Mouse (Mus musculus): Measurements from ENCODE around the gene Sqstm1. TPM values are rescaled to one million over a fixed set of nuclear protein-coding genes. Genes with fewer than 3 reads are reported as not detected.

The Sqstm1 gene
- polyA plus RNA-seq, 1 experiment from 2014 or later: 226 TPM

DNA sequence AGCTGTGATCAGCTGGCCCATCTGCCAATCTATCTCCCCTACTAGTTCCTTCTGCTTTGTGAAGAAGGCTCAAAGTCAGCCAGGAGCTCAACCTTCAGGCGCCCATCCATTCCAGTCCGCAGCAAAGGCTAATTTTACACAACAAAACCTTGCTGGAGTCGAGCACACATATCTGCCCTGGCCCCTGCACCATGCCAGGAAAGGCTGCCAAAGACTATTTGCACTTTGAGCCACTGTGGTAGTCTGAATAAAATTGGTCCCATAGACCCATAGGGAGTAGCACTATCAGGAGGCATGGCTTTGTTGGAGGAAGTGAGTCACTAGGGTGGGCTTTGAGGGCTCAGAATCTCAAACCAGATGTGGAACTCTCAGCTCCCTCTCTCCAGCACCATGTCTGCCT is 5.2 kb downstream of the Sqstm1 start:
- no peaks in the 10 kb centered on the region for H3K9me3 ChIP-seq (ENCODE audit: control insufficient read depth, low read length)
- no peak overlapping the region for H3K9ac ChIP-seq (ENCODE audit: low read length)
- WGBS: 72% methylated on average over 3 of the region's 3 CpGs
- no peak for ATAC-seq (ENCODE audit: insufficient number of reproducible peaks, insufficient read depth, low FRiP score, low read depth)
- H3K4me2 ChIP-seq (ENCODE audit: low read length): no peak overlapping the region
- H3K27ac ChIP-seq (replicated peaks in 1 of 2; ENCODE audit: control insufficient read depth in 1 of 2, insufficient read depth in 1 of 2, low read depth in 2 of 2, low read length in 2 of 2): no peak overlapping the region
- H3K4me1 ChIP-seq (ENCODE audit: control insufficient read depth in 2 of 2, insufficient read depth in 2 of 2, low read length in 2 of 2): peaks cover 0 to 7% of the 10 kb centered on the region in 2 experiments; a peak in 2 of 4 replicates
- H3K36me3 ChIP-seq (ENCODE audit: control insufficient read depth, insufficient read depth, low read length): peaks cover 73% of the 10 kb centered on the region
- no peaks in the 10 kb centered on the region for H3K27me3 ChIP-seq (ENCODE audit: control insufficient read depth, insufficient read depth, low read length)
- H3K4me3 ChIP-seq (ENCODE audit: control insufficient read depth in 1 of 2, insufficient read depth in 1 of 2, low read depth in 1 of 2, low read length in 2 of 2): no peak overlapping the region

- 90% methylated on average over 9 of the region's 9 CpGs for WGBS
- Histone ChIP-seq H3K9me3 (ENCODE audit: control insufficient read depth, low read length) (no peaks in the 10 kb centered on the region), H3K4me3 (ENCODE audit: control insufficient read depth in 1 of 2, insufficient read depth in 1 of 2, low read depth in 1 of 2, low read length in 2 of 2) (no peak overlapping the region), H3K36me3 (ENCODE audit: control insufficient read depth, insufficient read depth, low read length) (peaks cover 93% of the 10 kb centered on the region), H3K4me2 (ENCODE audit: low read length) (no peak overlapping the region), H3K9ac (ENCODE audit: low read length) (no peak overlapping the region), H3K27ac (replicated peaks in 1 of 2; ENCODE audit: control insufficient read depth in 1 of 2, insufficient read depth in 1 of 2, low read depth in 2 of 2, low read length in 2 of 2) (no peak overlapping the region), H3K4me1 (ENCODE audit: control insufficient read depth in 2 of 2, insufficient read depth in 2 of 2, low read length in 2 of 2) (no peaks in the 10 kb centered on the region), H3K27me3 (ENCODE audit: control insufficient read depth, insufficient read depth, low read length) (no peaks in the 10 kb centered on the region)
- no peak for ATAC-seq (ENCODE audit: insufficient number of reproducible peaks, insufficient read depth, low FRiP score, low read depth)
Observed at GRCm38 (mm10) chr11:50203302-50203827, 7.3 kb downstream of the Sqstm1 start.

DNA sequence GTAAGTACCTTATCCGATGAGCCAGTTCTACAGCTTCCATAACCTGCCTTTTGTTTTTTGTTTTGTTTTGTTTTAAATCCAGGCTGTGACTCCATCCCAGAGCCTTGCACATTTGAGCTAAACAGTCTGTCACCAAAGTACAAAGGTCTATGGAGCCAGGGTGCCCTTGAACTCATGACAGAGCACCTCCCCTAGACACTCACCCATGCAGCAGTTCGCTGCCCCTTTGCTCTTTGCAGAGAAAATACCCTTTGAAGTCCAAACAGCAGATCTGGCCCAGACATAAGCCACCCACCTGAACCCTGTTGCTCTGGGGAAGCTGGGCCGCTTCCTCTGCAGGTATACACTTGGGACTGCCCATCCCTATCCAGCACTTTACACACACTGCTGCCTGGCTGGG is 9.0 kb downstream of the Sqstm1 start:
- Histone ChIP-seq H3K4me3 (ENCODE audit: control insufficient read depth in 1 of 2, insufficient read depth in 1 of 2, low read depth in 1 of 2, low read length in 2 of 2) (no peak overlapping the region), H3K9me3 (ENCODE audit: control insufficient read depth, low read length) (no peaks in the 10 kb centered on the region), H3K27me3 (ENCODE audit: control insufficient read depth, insufficient read depth, low read length) (no peaks in the 10 kb centered on the region), H3K4me1 (ENCODE audit: control insufficient read depth in 2 of 2, insufficient read depth in 2 of 2, low read length in 2 of 2) (no peaks in the 10 kb centered on the region), H3K36me3 (ENCODE audit: control insufficient read depth, insufficient read depth, low read length) (peaks cover 93% of the 10 kb centered on the region), H3K27ac (replicated peaks in 1 of 2; ENCODE audit: control insufficient read depth in 1 of 2, insufficient read depth in 1 of 2, low read depth in 2 of 2, low read length in 2 of 2) (no peak overlapping the region), H3K9ac (ENCODE audit: low read length) (no peak overlapping the region), H3K4me2 (ENCODE audit: low read length) (no peak overlapping the region)
- ATAC-seq (ENCODE audit: insufficient number of reproducible peaks, insufficient read depth, low FRiP score, low read depth): no peak
- 90% methylated on average over 3 of the region's 3 CpGs for WGBS

DNA sequence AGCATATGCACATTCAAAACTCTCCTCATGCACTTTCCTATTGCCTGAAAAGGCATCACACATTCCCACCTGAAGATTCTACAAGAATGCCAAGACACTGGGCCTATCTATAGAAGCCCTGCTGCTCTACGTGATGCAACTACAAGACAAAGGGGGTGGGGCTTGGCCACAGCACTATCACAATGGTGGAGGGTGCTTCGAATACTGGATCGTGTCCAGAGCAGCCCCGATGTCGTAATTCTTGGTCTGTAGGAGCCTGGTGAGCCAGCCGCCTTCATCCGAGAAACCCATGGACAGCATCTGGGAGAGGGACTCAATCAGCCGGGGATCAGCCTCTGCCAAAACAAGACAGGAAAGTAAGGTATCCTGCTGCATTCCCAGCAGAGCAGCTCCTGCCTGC is 10.0 kb downstream of the Sqstm1 start:
- no peak overlapping the region for H3K9ac ChIP-seq (ENCODE audit: low read length)
- WGBS: 81% methylated on average over 8 of the region's 8 CpGs
- H3K4me2 ChIP-seq (ENCODE audit: low read length): no peak overlapping the region
- no peaks in the 10 kb centered on the region for H3K9me3 ChIP-seq (ENCODE audit: control insufficient read depth, low read length)
- H3K36me3 ChIP-seq (ENCODE audit: control insufficient read depth, insufficient read depth, low read length): peaks cover 83% of the 10 kb centered on the region
- no peaks in the 10 kb centered on the region for H3K27me3 ChIP-seq (ENCODE audit: control insufficient read depth, insufficient read depth, low read length)
- no peak overlapping the region for H3K4me3 ChIP-seq (ENCODE audit: control insufficient read depth in 1 of 2, insufficient read depth in 1 of 2, low read depth in 1 of 2, low read length in 2 of 2)
- H3K4me1 ChIP-seq (ENCODE audit: control insufficient read depth in 2 of 2, insufficient read depth in 2 of 2, low read length in 2 of 2): no peaks in the 10 kb centered on the region
- no peak for ATAC-seq (ENCODE audit: insufficient number of reproducible peaks, insufficient read depth, low FRiP score, low read depth)
- H3K27ac ChIP-seq (replicated peaks in 1 of 2; ENCODE audit: control insufficient read depth in 1 of 2, insufficient read depth in 1 of 2, low read depth in 2 of 2, low read length in 2 of 2): no peak overlapping the region

DNA sequence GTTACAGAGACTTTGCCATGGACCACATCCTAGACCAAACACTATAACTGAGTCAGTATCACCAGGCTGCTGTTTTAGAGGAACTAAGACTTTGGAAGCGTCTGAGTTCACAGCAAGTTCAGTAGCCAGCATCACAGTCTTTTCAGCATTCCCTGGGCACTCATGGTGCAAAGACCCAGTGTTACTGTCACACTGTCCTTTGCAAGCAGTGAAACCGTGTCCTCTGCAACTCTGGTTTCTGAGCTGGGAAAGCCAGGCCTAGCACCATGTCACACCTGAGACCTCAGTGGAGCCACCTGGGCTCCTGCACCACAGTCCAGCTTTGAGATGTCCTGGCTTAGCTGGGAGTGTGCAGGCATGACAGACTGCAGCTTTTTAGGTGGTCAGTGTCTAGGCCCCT is 11.7 kb downstream of the Sqstm1 start:
- H3K4me2 ChIP-seq (ENCODE audit: low read length): no peak overlapping the region
- no peak overlapping the region for H3K4me3 ChIP-seq (ENCODE audit: control insufficient read depth in 1 of 2, insufficient read depth in 1 of 2, low read depth in 1 of 2, low read length in 2 of 2)
- ATAC-seq (ENCODE audit: insufficient number of reproducible peaks, insufficient read depth, low FRiP score, low read depth): no peak
- no peaks in the 10 kb centered on the region for H3K4me1 ChIP-seq (ENCODE audit: control insufficient read depth in 2 of 2, insufficient read depth in 2 of 2, low read length in 2 of 2)
- no peak overlapping the region for H3K9ac ChIP-seq (ENCODE audit: low read length)
- no peaks in the 10 kb centered on the region for H3K9me3 ChIP-seq (ENCODE audit: control insufficient read depth, low read length)
- no peaks in the 10 kb centered on the region for H3K27me3 ChIP-seq (ENCODE audit: control insufficient read depth, insufficient read depth, low read length)
- H3K36me3 ChIP-seq (ENCODE audit: control insufficient read depth, insufficient read depth, low read length): peaks cover 66% of the 10 kb centered on the region
- H3K27ac ChIP-seq (replicated peaks in 1 of 2; ENCODE audit: control insufficient read depth in 1 of 2, insufficient read depth in 1 of 2, low read depth in 2 of 2, low read length in 2 of 2): no peak overlapping the region
- 87% methylated on average over 2 of the region's 2 CpGs for WGBS

- H3K27ac ChIP-seq (replicated peaks in 1 of 2; ENCODE audit: control insufficient read depth in 1 of 2, insufficient read depth in 1 of 2, low read depth in 2 of 2, low read length in 2 of 2): no peak overlapping the region
- H3K9me3 ChIP-seq (ENCODE audit: control insufficient read depth, low read length): no peaks in the 10 kb centered on the region
- 84% methylated on average over 3 of the region's 5 CpGs for WGBS
- ATAC-seq (ENCODE audit: insufficient number of reproducible peaks, insufficient read depth, low FRiP score, low read depth): no peak
- no peaks in the 10 kb centered on the region for H3K4me1 ChIP-seq (ENCODE audit: control insufficient read depth in 2 of 2, insufficient read depth in 2 of 2, low read length in 2 of 2)
- H3K4me2 ChIP-seq (ENCODE audit: low read length): no peak overlapping the region
- H3K27me3 ChIP-seq (ENCODE audit: control insufficient read depth, insufficient read depth, low read length): no peaks in the 10 kb centered on the region
- H3K4me3 ChIP-seq (ENCODE audit: control insufficient read depth in 1 of 2, insufficient read depth in 1 of 2, low read depth in 1 of 2, low read length in 2 of 2): no peak overlapping the region
- H3K36me3 ChIP-seq (ENCODE audit: control insufficient read depth, insufficient read depth, low read length): peaks cover 61% of the 10 kb centered on the region
- no peak overlapping the region for H3K9ac ChIP-seq (ENCODE audit: low read length)
Observed at GRCm38 (mm10) chr11:50198219-50198846, 12.3 kb downstream of the Sqstm1 start.

DNA sequence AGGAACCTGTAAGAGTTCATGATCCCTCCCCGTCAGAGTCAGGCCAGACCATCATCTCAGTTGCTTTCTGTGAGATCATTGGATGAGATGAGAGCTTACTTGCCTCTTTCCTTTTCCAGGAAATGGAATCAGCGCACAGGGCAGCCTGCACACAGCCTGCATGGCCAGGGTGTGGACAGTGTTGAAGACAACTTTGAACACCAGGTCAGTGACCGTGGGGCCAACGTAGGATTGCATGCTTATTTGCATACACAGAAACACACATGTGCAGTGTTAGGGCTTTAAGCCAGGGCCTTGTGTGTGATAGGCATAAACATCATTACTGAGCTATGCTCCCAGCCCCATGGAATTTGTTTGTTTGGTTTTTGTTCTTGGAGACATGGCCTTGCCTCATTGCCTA is 13.1 kb downstream of the Sqstm1 start:
- peaks cover 53% of the 10 kb centered on the region for H3K36me3 ChIP-seq (ENCODE audit: control insufficient read depth, insufficient read depth, low read length)
- H3K4me2 ChIP-seq (ENCODE audit: low read length): no peak overlapping the region
- ATAC-seq (ENCODE audit: insufficient number of reproducible peaks, insufficient read depth, low FRiP score, low read depth): no peak
- no peak overlapping the region for H3K9ac ChIP-seq (ENCODE audit: low read length)
- WGBS: 86% methylated on average over 4 of the region's 4 CpGs
- H3K4me3 ChIP-seq (ENCODE audit: control insufficient read depth in 1 of 2, insufficient read depth in 1 of 2, low read depth in 1 of 2, low read length in 2 of 2): no peak overlapping the region
- no peaks in the 10 kb centered on the region for H3K9me3 ChIP-seq (ENCODE audit: control insufficient read depth, low read length)
- no peaks in the 10 kb centered on the region for H3K27me3 ChIP-seq (ENCODE audit: control insufficient read depth, insufficient read depth, low read length)
- no peaks in the 10 kb centered on the region for H3K4me1 ChIP-seq (ENCODE audit: control insufficient read depth in 2 of 2, insufficient read depth in 2 of 2, low read length in 2 of 2)
- no peak overlapping the region for H3K27ac ChIP-seq (replicated peaks in 1 of 2; ENCODE audit: control insufficient read depth in 1 of 2, insufficient read depth in 1 of 2, low read depth in 2 of 2, low read length in 2 of 2)

- ATAC-seq (ENCODE audit: insufficient number of reproducible peaks, insufficient read depth, low FRiP score, low read depth): no peak
- Histone ChIP-seq H3K9ac (ENCODE audit: low read length) (no peak overlapping the region), H3K4me2 (ENCODE audit: low read length) (no peak overlapping the region), H3K9me3 (ENCODE audit: control insufficient read depth, low read length) (no peaks in the 10 kb centered on the region), H3K27ac (replicated peaks in 1 of 2; ENCODE audit: control insufficient read depth in 1 of 2, insufficient read depth in 1 of 2, low read depth in 2 of 2, low read length in 2 of 2) (no peak overlapping the region), H3K4me1 (ENCODE audit: control insufficient read depth in 2 of 2, insufficient read depth in 2 of 2, low read length in 2 of 2) (no peaks in the 10 kb centered on the region; a peak in 1 of 4 replicates), H3K36me3 (ENCODE audit: control insufficient read depth, insufficient read depth, low read length) (peaks cover 26% of the 10 kb centered on the region), H3K27me3 (ENCODE audit: control insufficient read depth, insufficient read depth, low read length) (no peaks in the 10 kb centered on the region), H3K4me3 (ENCODE audit: control insufficient read depth in 1 of 2, insufficient read depth in 1 of 2, low read depth in 1 of 2, low read length in 2 of 2) (no peak overlapping the region)
- 67% methylated on average over 4 of the region's 4 CpGs for WGBS
Observed at GRCm38 (mm10) chr11:50194793-50195192, 15.8 kb downstream of the Sqstm1 start.

Data from heart, embryonic 14.5 days (tissue).